Mouse (Mus musculus): Measurements from ENCODE around the gene Nes. TPM values are rescaled to one million over a fixed set of nuclear protein-coding genes. Genes with fewer than 3 reads are reported as not detected.
A peak's percentile ranks its signal among the peaks of the same experiment; 100 is the strongest.

Nes gene
- polyA plus RNA-seq, 1 experiment from 2014 or later: 26.6 TPM

DNA sequence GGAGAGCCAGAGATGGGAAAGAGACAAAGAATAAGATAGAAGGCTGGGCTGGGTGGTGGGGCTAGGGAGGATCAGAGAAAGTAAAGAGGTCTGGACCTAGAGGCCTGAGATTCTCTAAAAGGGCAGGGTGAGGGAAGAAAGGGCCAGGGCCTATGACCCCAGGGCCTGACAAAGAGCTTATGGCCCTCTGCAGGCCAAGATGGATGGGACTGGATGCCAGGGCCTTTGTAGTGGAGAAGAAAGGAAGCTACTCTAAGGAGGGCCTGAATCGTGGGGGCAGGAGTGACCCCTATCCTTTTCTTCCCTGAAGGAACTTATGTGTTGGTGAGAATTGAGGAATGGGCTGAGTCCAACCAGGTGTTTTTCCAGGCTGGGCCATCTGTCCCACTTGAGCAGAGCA, 12.8 kb upstream of the Nes start:
- H3K9ac ChIP-seq: no peak overlapping the region
- WGBS: 16% methylated on average over 1 of the region's 1 CpGs

GRCm38 (mm10) chr3:87958476-87958875, 12.4 kb upstream of the Nes start:
- Histone ChIP-seq H3K9ac (no peak overlapping the region), H3K9me3 (no peaks in the 10 kb centered on the region), H3K36me3 (peaks cover 14% of the 10 kb centered on the region), H3K27ac (peak overlapping the region; percentile 97), H3K4me2 (no peak overlapping the region), H3K4me1 (peaks cover 36% of the 10 kb centered on the region), H3K4me3 (no peak overlapping the region), H3K27me3 (no peaks in the 10 kb centered on the region)
- no peak for ATAC-seq (ENCODE audit: insufficient number of reproducible peaks, low FRiP score, low TSS enrichment, low read depth)
- WGBS: 16% methylated on average over 4 of the region's 4 CpGs

More for the DNA sequence above, 12.8 kb upstream of the Nes start:
- peaks cover 16% of the 10 kb centered on the region for H3K36me3 ChIP-seq
- H3K9me3 ChIP-seq: no peaks in the 10 kb centered on the region
- ATAC-seq (ENCODE audit: insufficient number of reproducible peaks, low FRiP score, low TSS enrichment, low read depth): no peak
- H3K4me1 ChIP-seq: peaks cover 36% of the 10 kb centered on the region
- peak overlapping the region; percentile 97; the same call in 1 of the 2 replicates for H3K27ac ChIP-seq
- no peak overlapping the region for H3K4me2 ChIP-seq
- H3K27me3 ChIP-seq: no peaks in the 10 kb centered on the region
- no peak overlapping the region for H3K4me3 ChIP-seq

DNA sequence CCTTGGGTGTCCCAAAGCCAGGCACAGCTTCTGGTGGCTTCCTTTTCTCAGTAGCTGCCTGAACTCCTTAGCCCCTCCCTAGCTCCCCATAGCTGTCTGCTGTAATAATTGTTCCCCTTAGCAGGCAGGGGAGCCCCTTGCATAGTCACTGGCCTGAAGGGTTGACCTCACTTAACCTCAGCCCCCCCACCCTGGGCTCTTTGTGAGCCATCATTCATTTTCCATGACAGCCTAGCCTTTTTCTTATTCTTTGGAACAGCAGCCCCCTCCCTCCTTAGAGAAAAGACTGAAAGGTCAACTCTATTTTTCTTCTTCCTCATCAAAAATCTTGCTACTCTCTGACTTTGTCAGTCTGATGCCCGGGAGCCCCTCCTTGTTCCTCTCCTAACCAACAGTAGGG, 11.9 kb upstream of the Nes start:
- no peaks in the 10 kb centered on the region for H3K9me3 ChIP-seq
- WGBS: 66% methylated on average over 1 of the region's 1 CpGs

DNA sequence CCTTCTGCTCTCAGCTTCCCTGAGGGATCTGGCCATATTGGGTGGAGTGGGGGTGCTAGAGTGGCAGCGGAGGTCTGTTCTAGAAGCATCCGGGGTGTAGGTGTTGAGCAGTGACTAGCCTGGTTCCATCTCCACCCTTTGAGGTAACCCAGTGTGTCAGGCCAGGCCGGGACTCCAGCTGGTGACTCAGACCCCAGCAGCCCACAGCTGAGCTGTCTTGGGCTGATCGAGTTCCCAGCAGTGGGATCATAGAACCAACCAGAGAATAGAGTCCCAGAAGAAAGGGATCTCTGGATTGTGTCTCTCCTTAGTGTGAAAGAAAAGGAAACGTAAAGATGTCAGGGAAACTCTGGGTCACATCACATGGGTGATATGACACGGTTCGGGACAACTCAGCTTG, 11.5 kb upstream of the Nes start:
- Histone ChIP-seq H3K9ac (no peak overlapping the region), H3K4me2 (no peak overlapping the region), H3K27me3 (no peaks in the 10 kb centered on the region), H3K27ac (peak overlapping the region; percentile 97), H3K36me3 (0 out of 2 replicates have a peak, but pooled peaks cover 5% of the 10 kb centered on the region), H3K4me1 (peaks cover 36% of the 10 kb centered on the region), H3K4me3 (no peak overlapping the region), H3K9me3 (no peaks in the 10 kb centered on the region)
- 62% methylated on average over 7 of the region's 7 CpGs for WGBS
- ATAC-seq (ENCODE audit: insufficient number of reproducible peaks, low FRiP score, low TSS enrichment, low read depth): no peak

More for the DNA sequence above, 11.9 kb upstream of the Nes start:
- no peak overlapping the region for H3K4me2 ChIP-seq
- 0 out of 2 replicates have a peak, but pooled peaks cover 9% of the 10 kb centered on the region for H3K36me3 ChIP-seq
- no peak overlapping the region for H3K4me3 ChIP-seq
- H3K9ac ChIP-seq: no peak overlapping the region
- no peaks in the 10 kb centered on the region for H3K27me3 ChIP-seq
- no peak for ATAC-seq (ENCODE audit: insufficient number of reproducible peaks, low FRiP score, low TSS enrichment, low read depth)
- H3K27ac ChIP-seq: peak overlapping the region; percentile 97
- H3K4me1 ChIP-seq: peaks cover 36% of the 10 kb centered on the region

GRCm38 (mm10) chr3:87960191-87960585, 10.7 kb upstream of the Nes start:
- ATAC-seq (ENCODE audit: insufficient number of reproducible peaks, low FRiP score, low TSS enrichment, low read depth): no peak
- peak overlapping the region; percentile 39 for H3K9ac ChIP-seq
- H3K36me3 ChIP-seq: no peaks in the 10 kb centered on the region

DNA sequence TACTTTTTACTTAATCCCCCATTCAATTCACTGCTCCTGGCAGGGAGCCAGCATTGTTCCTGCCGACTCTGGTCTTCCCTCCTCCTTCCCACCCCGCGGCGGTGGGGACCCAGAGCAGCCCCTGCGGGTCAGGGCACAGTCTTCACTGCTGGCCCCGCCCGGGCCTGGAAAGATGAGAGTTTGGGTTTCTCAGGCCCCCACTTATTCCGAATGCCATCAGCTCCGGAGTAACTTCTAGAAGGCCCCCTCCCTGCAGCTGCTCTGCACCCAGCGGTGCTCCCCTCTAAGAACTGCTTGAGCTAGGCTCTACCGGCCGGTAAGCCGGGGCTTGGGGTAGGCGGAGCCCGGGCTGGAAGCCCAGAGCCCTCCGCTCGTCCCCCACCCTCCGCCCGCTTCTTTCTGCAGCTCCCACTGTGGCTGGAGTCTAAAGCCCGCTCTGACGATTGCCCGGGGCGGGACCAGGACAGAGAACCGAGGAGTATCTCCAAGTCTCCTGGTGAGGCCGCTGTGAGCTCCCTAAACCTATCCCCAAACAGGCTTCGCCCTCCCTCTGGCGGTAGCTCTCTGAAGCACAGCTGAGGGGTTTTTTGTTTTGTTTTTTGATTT, 10.2 kb upstream of the Nes start:
- Histone ChIP-seq H3K36me3 (no peaks in the 10 kb centered on the region), H3K9ac (peak overlapping the region; percentile 39), H3K27me3 (no peaks in the 10 kb centered on the region), H3K27ac (peak overlapping the region; percentile 97), H3K4me3 (peak overlapping the region; percentile 44), H3K4me2 (peak overlapping the region; percentile 78), H3K9me3 (no peaks in the 10 kb centered on the region), H3K4me1 (peaks cover 36% of the 10 kb centered on the region)
- under 1% methylated on average over 27 of the region's 27 CpGs for WGBS
- ATAC-seq (ENCODE audit: insufficient number of reproducible peaks, low FRiP score, low TSS enrichment, low read depth): peak; percentile 96

More at GRCm38 (mm10) chr3:87960191-87960585, 10.7 kb upstream of the Nes start:
- Histone ChIP-seq H3K9me3 (no peaks in the 10 kb centered on the region), H3K4me2 (peak overlapping the region; percentile 78), H3K4me3 (peak overlapping the region; percentile 44), H3K27me3 (no peaks in the 10 kb centered on the region), H3K27ac (peak overlapping the region; percentile 97), H3K4me1 (peaks cover 36% of the 10 kb centered on the region)
- WGBS: 8% methylated on average over 10 of the region's 10 CpGs

- H3K27ac ChIP-seq: peak overlapping the region; percentile 67; the same call in 1 of the 2 replicates
Observed at GRCm38 (mm10) chr3:87970184-87970938, 517 bp upstream of the Nes start.

DNA sequence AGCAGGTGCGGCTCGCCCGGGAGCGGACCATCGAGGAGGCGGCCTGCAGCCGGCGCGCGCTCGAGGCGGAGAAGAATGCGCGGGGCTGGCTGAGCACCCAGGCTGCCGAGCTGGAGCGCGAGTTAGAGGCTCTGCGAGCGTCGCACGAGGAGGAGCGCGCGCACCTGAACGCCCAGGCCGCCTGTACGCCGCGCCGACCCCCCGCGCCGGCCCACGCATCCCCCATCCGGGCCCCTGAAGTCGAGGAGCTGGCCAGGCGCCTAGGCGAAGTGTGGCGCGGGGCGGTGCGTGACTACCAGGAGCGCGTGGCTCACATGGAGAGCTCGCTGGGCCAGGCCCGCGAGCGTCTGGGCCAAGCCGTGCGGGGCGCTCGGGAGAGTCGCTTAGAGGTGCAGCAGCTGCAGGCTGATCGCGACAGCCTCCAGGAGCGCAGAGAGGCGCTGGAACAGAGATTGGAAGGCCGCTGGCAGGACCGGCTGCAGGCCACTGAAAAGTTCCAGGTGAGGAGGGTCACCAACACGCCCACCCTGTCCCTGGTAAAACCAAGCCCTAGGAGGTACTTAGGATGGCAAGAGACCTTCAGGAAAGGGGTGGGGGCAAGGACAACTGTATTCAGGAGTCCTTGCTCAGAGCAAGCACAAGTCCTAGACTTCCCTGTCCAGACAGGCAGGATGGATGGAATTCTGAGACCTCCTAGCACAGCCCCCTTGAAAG, 768 bp downstream of the Nes start:
- H3K4me1 ChIP-seq: peaks cover 43% of the 10 kb centered on the region
- no peaks in the 10 kb centered on the region for H3K9me3 ChIP-seq
- H3K4me3 ChIP-seq: peak overlapping the region; percentile 52
- H3K4me2 ChIP-seq: peak overlapping the region; percentile 94
- H3K27me3 ChIP-seq: peaks cover 36% of the 10 kb centered on the region
- ATAC-seq (ENCODE audit: insufficient number of reproducible peaks, low FRiP score, low TSS enrichment, low read depth): no peak
- WGBS: 1% methylated on average over 55 of the region's 60 CpGs
- H3K36me3 ChIP-seq: no peaks in the 10 kb centered on the region
- H3K27ac ChIP-seq: peak overlapping the region; percentile 67
- H3K9ac ChIP-seq: peak overlapping the region; percentile 62

More at GRCm38 (mm10) chr3:87970184-87970938, 517 bp upstream of the Nes start:
- Histone ChIP-seq H3K27me3 (peaks cover 36% of the 10 kb centered on the region), H3K36me3 (no peaks in the 10 kb centered on the region), H3K4me3 (peak overlapping the region; percentile 52), H3K4me1 (peaks cover 43% of the 10 kb centered on the region), H3K9me3 (no peaks in the 10 kb centered on the region), H3K4me2 (peak overlapping the region; percentile 94), H3K9ac (no peak overlapping the region)
- ATAC-seq (ENCODE audit: insufficient number of reproducible peaks, low FRiP score, low TSS enrichment, low read depth): no peak
- WGBS: under 1% methylated on average over 21 of the region's 21 CpGs

DNA sequence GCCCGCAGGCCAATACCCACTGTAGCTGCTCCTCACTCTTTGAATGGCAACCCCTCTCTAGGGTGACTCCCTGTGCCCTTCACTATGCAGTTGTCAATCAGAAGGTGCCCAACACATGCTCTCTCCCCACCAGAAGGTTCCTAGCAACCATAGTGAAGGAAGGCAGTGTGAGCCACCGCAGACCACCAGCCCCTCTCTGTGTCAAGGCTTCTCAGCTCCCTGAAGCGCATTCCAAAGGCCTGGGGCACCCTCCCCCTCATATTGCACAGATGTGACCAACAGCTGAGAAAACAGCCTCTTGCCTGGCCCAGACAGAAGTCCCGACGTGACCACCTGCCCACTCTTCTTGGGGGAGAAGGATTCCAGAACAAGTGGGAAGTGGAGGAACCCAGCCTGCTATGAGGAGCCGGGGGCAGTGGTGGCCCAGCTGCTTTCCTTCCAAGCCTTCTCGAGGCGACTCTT, 1.4 kb downstream of the Nes start:
- H3K4me1 ChIP-seq: peaks cover 43% of the 10 kb centered on the region
- no peak overlapping the region for H3K9ac ChIP-seq
- H3K27ac ChIP-seq: no peak overlapping the region
- peak overlapping the region; percentile 52 for H3K4me3 ChIP-seq
- WGBS: 14% methylated on average over 8 of the region's 8 CpGs
- no peaks in the 10 kb centered on the region for H3K9me3 ChIP-seq
- peaks cover 36% of the 10 kb centered on the region for H3K27me3 ChIP-seq
- H3K4me2 ChIP-seq: peak overlapping the region; percentile 94
- no peak for ATAC-seq (ENCODE audit: insufficient number of reproducible peaks, low FRiP score, low TSS enrichment, low read depth)
- H3K36me3 ChIP-seq: no peaks in the 10 kb centered on the region

- H3K27me3 ChIP-seq: peaks cover 36% of the 10 kb centered on the region
- H3K27ac ChIP-seq: no peak overlapping the region
- peaks cover 43% of the 10 kb centered on the region for H3K4me1 ChIP-seq
- peak overlapping the region; percentile 94 for H3K4me2 ChIP-seq
- WGBS: 23% methylated on average over 5 of the region's 5 CpGs
- H3K36me3 ChIP-seq: no peaks in the 10 kb centered on the region
- H3K4me3 ChIP-seq: peak overlapping the region; percentile 52
- no peaks in the 10 kb centered on the region for H3K9me3 ChIP-seq
- H3K9ac ChIP-seq: no peak overlapping the region
- no peak for ATAC-seq (ENCODE audit: insufficient number of reproducible peaks, low FRiP score, low TSS enrichment, low read depth)
Observed at GRCm38 (mm10) chr3:87972776-87973175, 1.9 kb downstream of the Nes start.

DNA sequence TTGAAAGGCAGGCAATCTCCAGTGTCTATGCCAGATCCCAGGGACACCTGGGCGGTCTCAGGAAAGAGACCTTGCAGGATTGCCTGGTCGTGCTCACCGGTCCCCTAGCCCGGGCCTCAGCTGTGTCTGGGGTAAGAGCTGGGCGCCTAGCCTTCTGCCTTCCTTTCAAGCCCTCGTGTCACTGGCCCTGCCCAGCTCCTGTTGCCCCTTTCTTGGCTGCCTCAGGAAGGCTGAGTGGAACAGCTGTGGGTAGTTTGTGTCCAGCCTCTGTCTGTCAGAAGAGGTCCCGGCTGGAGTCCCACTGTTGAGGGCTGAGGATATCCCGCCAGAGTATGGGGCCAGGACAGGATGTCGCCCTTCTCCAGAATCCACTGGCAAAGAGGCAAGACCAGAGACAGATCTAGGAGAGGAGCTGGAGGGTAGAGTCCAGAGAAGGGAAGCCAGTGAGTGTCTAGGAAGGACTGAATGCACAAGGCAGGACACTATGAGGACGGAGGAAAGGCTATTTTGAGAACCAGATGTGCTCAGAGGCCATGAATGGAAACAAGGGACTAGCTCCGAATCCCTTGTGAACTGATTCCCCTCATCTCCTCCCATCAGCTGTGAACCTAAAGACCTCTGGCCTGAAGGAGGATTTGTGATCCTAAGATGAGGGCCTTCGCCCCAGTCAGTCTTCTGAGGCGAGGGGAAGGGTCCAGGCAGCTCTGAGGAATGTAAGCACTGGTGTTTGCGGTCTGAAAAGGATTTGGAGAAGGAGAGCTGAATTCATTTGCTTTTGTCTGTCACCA, 2.9 kb downstream of the Nes start:
- no peak for ATAC-seq (ENCODE audit: insufficient number of reproducible peaks, low FRiP score, low TSS enrichment, low read depth)
- Histone ChIP-seq H3K9me3 (no peaks in the 10 kb centered on the region), H3K4me3 (peak overlapping the region; percentile 52), H3K4me1 (peaks cover 43% of the 10 kb centered on the region), H3K27me3 (peaks cover 36% of the 10 kb centered on the region), H3K36me3 (no peaks in the 10 kb centered on the region), H3K27ac (no peak overlapping the region), H3K4me2 (peak overlapping the region; percentile 94), H3K9ac (no peak overlapping the region)
- 54% methylated on average over 14 of the region's 14 CpGs for WGBS
